Mouse (Mus musculus) myocyte (in vitro differentiated cells): ENCODE results near the gene Pkp4.

Source experiments
- POLR2A ChIP-seq: IDR thresholded peaks from one replicate; pipeline ENCODE4 v1.6.1; 2011; ENCODE audit warnings: low read depth, mild to moderate bottlenecking, control low read depth, moderate library complexity; ENCODE audit not compliant: insufficient read length
- USF1 ChIP-seq: IDR thresholded peaks from one replicate; pipeline ENCODE4 v1.6.1; 2011; ENCODE audit warnings: low read depth, mild to moderate bottlenecking, control low read depth, moderate library complexity

DNA sequence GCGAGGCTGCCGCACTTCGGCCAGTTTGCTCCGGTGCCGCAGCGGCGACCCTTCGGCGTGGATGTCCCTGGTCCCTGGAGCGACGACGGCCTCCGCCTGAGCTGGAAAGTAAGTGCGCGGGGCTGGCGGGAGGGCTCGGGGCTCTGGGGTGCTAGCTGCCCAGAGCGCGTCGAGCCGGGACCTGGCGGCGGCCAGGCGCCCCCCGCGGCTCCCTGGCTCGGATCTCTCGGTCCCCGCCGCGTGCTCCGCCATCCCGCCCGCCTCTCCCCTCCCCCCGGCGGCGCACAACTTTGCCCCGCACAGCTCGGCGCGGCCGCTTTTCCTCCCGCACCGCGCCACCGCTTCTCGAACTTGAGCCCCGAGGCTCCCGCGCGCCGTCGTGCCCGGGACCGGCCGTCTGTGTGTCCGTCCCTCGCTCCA is 381 bp downstream of the Pkp4 start:
- no peak for TF ChIP-seq POLR2A
- no peak for TF ChIP-seq USF1
